Mouse (Mus musculus) heart, embryonic 14.5 days (tissue): Measurements from ENCODE around the gene Tns3. TPM values are rescaled to one million over a fixed set of nuclear protein-coding genes. Genes with fewer than 3 reads are reported as not detected.

Source experiments
- ATAC-seq: fragments of 200-750 bp; cut with Nextera tagmentation; 2 replicates; pipeline ENCODE4 v1.8.0; 2017; ENCODE audit warnings: low read depth, moderate TSS enrichment; ENCODE audit not compliant: insufficient number of reproducible peaks, insufficient read depth, low FRiP score
- H3K27ac ChIP-seq, 2 experiments: fragments of 200-500 bp in 1 of 2; fragments of 300-500 bp in 1 of 2; sonication (generic) in 1 of 2; replicated peaks in 1 of 2; 2 replicates each; pipeline ENCODE4 v1.5.1; 2012 to 2014; ENCODE audit warnings: low read depth in 2 of 2, low read length in 2 of 2, control low read depth in 1 of 2, mild to moderate bottlenecking in 1 of 2, mixed read lengths in 1 of 2; ENCODE audit not compliant: control insufficient read depth in 1 of 2, insufficient read depth in 1 of 2
- H3K27me3 ChIP-seq: fragments of 300-500 bp; sonication (generic); 2 replicates; pipeline ENCODE4 v1.6.1; 2014; ENCODE audit warnings: mild to moderate bottlenecking, low read length, control low read depth; ENCODE audit not compliant: control insufficient read depth, insufficient read depth
- H3K36me3 ChIP-seq: fragments of 300-500 bp; sonication (generic); 2 replicates; pipeline ENCODE4 v1.6.1; 2014; ENCODE audit warnings: mild to moderate bottlenecking, control low read depth, low read length, mixed read lengths; ENCODE audit not compliant: control insufficient read depth, insufficient read depth
- H3K4me1 ChIP-seq, 2 experiments: fragments of 200-500 bp in 1 of 2; fragments of 300-500 bp in 1 of 2; sonication (generic) in 1 of 2; 2 replicates each; pipeline ENCODE4 v1.6.1; 2012 to 2014; ENCODE audit warnings: low read length in 2 of 2, control low read depth in 1 of 2, mixed read lengths in 1 of 2; ENCODE audit not compliant: control insufficient read depth in 2 of 2, insufficient read depth in 2 of 2
- H3K4me2 ChIP-seq: fragments of 300-500 bp; sonication (generic); 2 replicates; pipeline ENCODE4 v1.6.1; 2014; ENCODE audit warnings: mild to moderate bottlenecking, low read length
- H3K4me3 ChIP-seq, 2 experiments: fragments of 200-500 bp in 1 of 2; fragments of 300-500 bp in 1 of 2; sonication (generic) in 1 of 2; 2 replicates each; pipeline ENCODE4 v1.5.1; 2012 to 2014; ENCODE audit warnings: low read length in 2 of 2, mild to moderate bottlenecking in 2 of 2, control low read depth in 1 of 2, low read depth in 1 of 2, moderate library complexity in 1 of 2; ENCODE audit not compliant: control insufficient read depth in 1 of 2, insufficient read depth in 1 of 2
- H3K9ac ChIP-seq: fragments of 300-500 bp; sonication (generic); 2 replicates; pipeline ENCODE4 v1.6.1; 2014; ENCODE audit warnings: mild to moderate bottlenecking, low read length
- H3K9me3 ChIP-seq: fragments of 300-500 bp; sonication (generic); 2 replicates; pipeline ENCODE4 v1.6.1; 2016; ENCODE audit warnings: low read length, control low read depth; ENCODE audit not compliant: control insufficient read depth
- WGBS: fragments of 180-500 bp; shearing (Covaris S2); extraction: QIAGEN DNeasy Blood & Tissue Kit; methylation state at CpG from one replicate; pipeline ENCODE4 v1.1.7; 2014; 5-methylcytosine and 5-hydroxymethylcytosine counted together
- polyA plus RNA-seq: library from polyadenylated mRNA; unstranded; fragments of >200 nt; fragmentation: Nextera tagmentation; extraction: Ambion mirVana; gene quantifications from 2 replicates; pipeline ENCODE4 v1.2.1, GENCODE M21; 2014

Gene Tns3
- polyA plus RNA-seq, 1 experiment from 2014 or later, result 14.1 TPM

GRCm38 (mm10) chr11:8574562-8574961 is 89.8 kb downstream of the Tns3 start:
- no peak for ATAC-seq
- Histone ChIP-seq H3K4me2 (no peak overlapping the region), H3K9ac (no peak overlapping the region), H3K4me3 (no peak overlapping the region), H3K9me3 (no peaks in the 10 kb centered on the region), H3K4me1 (peaks cover 32 to 52% of the 10 kb centered on the region in 2 experiments), H3K36me3 (no peaks in the 10 kb centered on the region), H3K27ac (no peak overlapping the region), H3K27me3 (no peaks in the 10 kb centered on the region)
- 73% methylated on average over 6 of the region's 6 CpGs for WGBS

- Histone ChIP-seq H3K9me3 (no peaks in the 10 kb centered on the region), H3K4me1 (peaks cover 20 to 36% of the 10 kb centered on the region in 2 experiments), H3K36me3 (no peaks in the 10 kb centered on the region), H3K9ac (no peak overlapping the region), H3K4me2 (no peak overlapping the region), H3K4me3 (no peak overlapping the region), H3K27ac (no peak overlapping the region), H3K27me3 (no peaks in the 10 kb centered on the region)
- WGBS, result 90% methylated on average over 7 of the region's 7 CpGs
- ATAC-seq, result no peak
These were observed 91.6 kb downstream of the Tns3 start for GRCm38 (mm10) chr11:8572762-8573161.

- Histone ChIP-seq H3K9ac (no peak overlapping the region), H3K4me2 (no peak overlapping the region), H3K9me3 (0 out of 2 replicates have a peak, but pooled peaks cover 3% of the 10 kb centered on the region), H3K4me3 (no peak overlapping the region), H3K4me1 (peaks cover 7 to 13% of the 10 kb centered on the region in 2 experiments; a peak in 3 of 4 replicates), H3K36me3 (no peaks in the 10 kb centered on the region), H3K27ac (no peak overlapping the region), H3K27me3 (no peaks in the 10 kb centered on the region)
- 63% methylated on average over 7 of the region's 7 CpGs for WGBS
- no peak for ATAC-seq
These were observed 94.9 kb downstream of the Tns3 start for GRCm38 (mm10) chr11:8569232-8570028.

GRCm38 (mm10) chr11:8568829-8569228 is 95.5 kb downstream of the Tns3 start:
- WGBS, result 84% methylated on average over 7 of the region's 7 CpGs
- ATAC-seq, result no peak
- no peak overlapping the region for H3K9ac ChIP-seq
- no peaks in the 10 kb centered on the region for H3K36me3 ChIP-seq
- H3K4me3 ChIP-seq, result no peak overlapping the region
- H3K4me1 ChIP-seq, result peaks cover 7 to 14% of the 10 kb centered on the region in 2 experiments; a peak in 3 of 4 replicates
- H3K9me3 ChIP-seq, result 0 out of 2 replicates have a peak, but pooled peaks cover 3% of the 10 kb centered on the region
- H3K27me3 ChIP-seq, result no peaks in the 10 kb centered on the region
- H3K4me2 ChIP-seq, result no peak overlapping the region
- H3K27ac ChIP-seq, result no peak overlapping the region

- no peak for ATAC-seq
- Histone ChIP-seq H3K36me3 (no peaks in the 10 kb centered on the region), H3K4me2 (no peak overlapping the region), H3K4me3 (no peak overlapping the region), H3K9ac (no peak overlapping the region), H3K4me1 (peaks cover 0 to 5% of the 10 kb centered on the region in 2 experiments; a peak in 2 of 4 replicates), H3K9me3 (0 out of 2 replicates have a peak, but pooled peaks cover 3% of the 10 kb centered on the region), H3K27me3 (no peaks in the 10 kb centered on the region), H3K27ac (no peak overlapping the region)
- WGBS, result 81% methylated on average over 3 of the region's 3 CpGs
These were observed 98.0 kb downstream of the Tns3 start for GRCm38 (mm10) chr11:8566250-8566853.

- Histone ChIP-seq H3K4me2 (no peak overlapping the region), H3K9me3 (no peaks in the 10 kb centered on the region)
These were observed 105.5 kb downstream of the Tns3 start for GRCm38 (mm10) chr11:8558761-8559282.

GRCm38 (mm10) chr11:8558258-8558657 is 106.1 kb downstream of the Tns3 start:
- no peak for ATAC-seq
- 75% methylated on average over 9 of the region's 9 CpGs for WGBS
- H3K4me2 ChIP-seq, result no peak overlapping the region
- H3K27ac ChIP-seq, result no peak overlapping the region
- no peak overlapping the region for H3K9ac ChIP-seq
- H3K4me1 ChIP-seq, result peaks cover 14 to 22% of the 10 kb centered on the region in 2 experiments
- H3K4me3 ChIP-seq, result no peak overlapping the region
- no peaks in the 10 kb centered on the region for H3K27me3 ChIP-seq
- no peaks in the 10 kb centered on the region for H3K36me3 ChIP-seq
- no peaks in the 10 kb centered on the region for H3K9me3 ChIP-seq

More at GRCm38 (mm10) chr11:8558761-8559282, 105.5 kb downstream of the Tns3 start:
- no peak for ATAC-seq
- H3K27ac ChIP-seq, result no peak overlapping the region
- peaks cover 14 to 26% of the 10 kb centered on the region in 2 experiments for H3K4me1 ChIP-seq
- no peaks in the 10 kb centered on the region for H3K27me3 ChIP-seq
- H3K36me3 ChIP-seq, result no peaks in the 10 kb centered on the region
- no peak overlapping the region for H3K4me3 ChIP-seq
- WGBS, result 88% methylated on average over 12 of the region's 12 CpGs
- no peak overlapping the region for H3K9ac ChIP-seq
